Mouse (Mus musculus) cerebellum, adult 2 months (tissue): ENCODE measurements around the gene Cst6.

Source experiments
- CTCF ChIP-seq: fragments of 200-500 bp; IDR thresholded peaks from 2 replicates; pipeline ENCODE4 v1.5.1; 2011; ENCODE audit warnings: low read depth, mild to moderate bottlenecking, control low read depth, low read length, moderate library complexity, borderline replicate concordance; ENCODE audit not compliant: insufficient read depth
- POLR2A ChIP-seq: fragments of 200-500 bp; IDR thresholded peaks from 2 replicates; pipeline ENCODE4 v1.6.1; 2011; ENCODE audit warnings: low read length, control low read depth, borderline replicate concordance; ENCODE audit not compliant: insufficient read depth

DNA sequence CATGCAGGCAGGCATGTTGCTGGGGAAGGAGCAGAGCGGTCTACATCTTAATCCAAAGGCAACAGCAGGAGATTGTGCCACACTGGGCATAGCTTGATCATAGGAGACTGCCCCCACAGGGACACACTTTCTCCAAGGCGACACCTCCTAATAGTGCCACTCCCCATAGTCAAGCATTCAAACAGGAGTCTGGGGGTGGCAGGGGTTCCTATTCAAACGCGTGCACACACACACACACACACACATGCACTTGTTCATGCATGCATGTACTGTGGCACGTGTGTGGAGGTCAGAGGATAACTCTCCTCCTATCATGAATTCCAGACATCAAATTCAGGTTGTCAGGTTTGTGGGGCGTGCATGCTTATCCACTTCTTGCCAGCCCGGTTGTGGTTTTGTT lies 23.4 kb upstream of the Cst6 start:
- TF ChIP-seq POLR2A (no peak), CTCF (no peak)
